Mouse (Mus musculus) hindbrain, embryonic 13.5 days (tissue): ENCODE results near the gene Cxcl12. TPM values are rescaled to one million over a fixed set of nuclear protein-coding genes. Genes with fewer than 3 reads are reported as not detected.
A peak's percentile ranks its signal among the peaks of the same experiment; 100 is the strongest.

Source experiments
- ATAC-seq: fragments of 200-750 bp; cut with Nextera tagmentation; 2 replicates; pipeline ENCODE4 v1.8.0; 2017; ENCODE audit warnings: moderate TSS enrichment; ENCODE audit not compliant: low FRiP score
- H3K27ac ChIP-seq: fragments of 300-500 bp; sonication (generic); 2 replicates; pipeline ENCODE4 v1.5.1; 2015; ENCODE audit warnings: inconsistent platforms, mild to moderate bottlenecking, moderate library complexity
- H3K27me3 ChIP-seq: fragments of 300-500 bp; sonication (generic); 2 replicates; pipeline ENCODE4 v1.6.1; 2015; ENCODE audit warnings: mild to moderate bottlenecking, inconsistent platforms
- H3K36me3 ChIP-seq: fragments of 300-500 bp; sonication (generic); 2 replicates; pipeline ENCODE4 v1.6.1; 2015; ENCODE audit warnings: mild to moderate bottlenecking, inconsistent platforms
- H3K4me1 ChIP-seq: fragments of 300-500 bp; sonication (generic); replicated peaks from 2 replicates; pipeline ENCODE4 v1.6.1; 2015; ENCODE audit warnings: inconsistent platforms
- H3K4me2 ChIP-seq: fragments of 300-500 bp; sonication (generic); 2 replicates; pipeline ENCODE4 v1.6.1; 2015; ENCODE audit warnings: inconsistent platforms, mild to moderate bottlenecking, moderate library complexity
- H3K4me3 ChIP-seq: fragments of 300-500 bp; sonication (generic); 2 replicates; pipeline ENCODE4 v1.5.1; 2015; ENCODE audit warnings: mild to moderate bottlenecking, inconsistent platforms
- H3K9ac ChIP-seq: fragments of 300-500 bp; sonication (generic); 2 replicates; pipeline ENCODE4 v1.6.1; 2015; ENCODE audit warnings: mild to moderate bottlenecking, inconsistent platforms
- H3K9me3 ChIP-seq: fragments of 300-500 bp; sonication (generic); 2 replicates; pipeline ENCODE4 v1.6.1; 2016; ENCODE audit warnings: inconsistent platforms
- WGBS: fragments of 180-500 bp; shearing (Covaris S2); methylation state at CpG from one replicate; pipeline ENCODE4 v1.1.7; 2015; 5-methylcytosine and 5-hydroxymethylcytosine counted together
- polyA plus RNA-seq: library from polyadenylated mRNA; unstranded; fragments of >200 nt; fragmentation: Nextera tagmentation; extraction: Ambion mirVana; gene quantifications from 2 replicates; pipeline ENCODE4 v1.2.1, GENCODE M21; 2015

The Cxcl12 gene
- 55.8 and 69.4 TPM in 2 replicates for polyA plus RNA-seq

DNA sequence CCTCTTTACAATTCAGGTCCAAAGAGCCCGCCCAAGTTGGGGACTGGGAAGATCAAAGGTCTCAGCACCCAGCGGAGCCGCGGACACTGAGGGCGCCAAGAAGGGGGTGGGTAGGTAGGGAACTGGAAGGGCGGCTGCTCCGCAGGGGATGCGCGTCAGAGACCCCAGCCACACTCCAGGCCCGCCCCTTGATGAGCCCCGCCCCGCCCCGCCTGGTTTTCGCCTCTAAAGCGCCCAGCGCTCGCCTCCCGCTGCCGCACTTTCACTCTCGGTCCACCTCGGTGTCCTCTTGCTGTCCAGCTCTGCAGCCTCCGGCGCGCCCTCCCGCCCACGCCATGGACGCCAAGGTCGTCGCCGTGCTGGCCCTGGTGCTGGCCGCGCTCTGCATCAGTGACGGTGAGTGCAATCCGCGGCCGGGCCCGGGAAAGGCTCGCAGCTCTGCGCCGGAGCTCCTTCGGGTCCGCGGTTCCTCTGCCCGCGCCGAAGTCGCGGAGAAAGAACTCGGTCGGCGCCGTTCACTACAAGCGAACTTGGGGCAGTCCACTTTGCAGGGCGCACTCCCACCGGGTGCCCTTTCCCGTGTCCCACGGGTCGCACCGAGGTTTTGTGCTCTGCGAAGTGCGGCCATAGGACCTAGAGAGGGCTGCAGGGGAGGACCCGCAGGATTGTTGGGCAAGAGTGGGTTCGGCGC is at the start of gene Cxcl12:
Cxcl12 (plus strand) TSS at position 215 of the 691 bp plus-strand sequence.
- H3K27me3 ChIP-seq: peaks cover 74% of the 10 kb centered on the region
- no peaks in the 10 kb centered on the region for H3K36me3 ChIP-seq
- H3K4me2 ChIP-seq: peak within 1 kb of the TSS; percentile 92
- peak within 1 kb of the TSS; percentile 57 for H3K4me3 ChIP-seq
- 0 out of 2 replicates have a peak, but pooled peaks have one; percentile 49 for ATAC-seq
- WGBS: under 1% methylated on average over 53 of the region's 64 CpGs
- H3K4me1 ChIP-seq: peaks cover 29% of the 10 kb centered on the region
- no peaks in the 10 kb centered on the region for H3K9me3 ChIP-seq
- no peak within 1 kb of the TSS for H3K27ac ChIP-seq
- H3K9ac ChIP-seq: peak within 1 kb of the TSS; percentile 71

DNA sequence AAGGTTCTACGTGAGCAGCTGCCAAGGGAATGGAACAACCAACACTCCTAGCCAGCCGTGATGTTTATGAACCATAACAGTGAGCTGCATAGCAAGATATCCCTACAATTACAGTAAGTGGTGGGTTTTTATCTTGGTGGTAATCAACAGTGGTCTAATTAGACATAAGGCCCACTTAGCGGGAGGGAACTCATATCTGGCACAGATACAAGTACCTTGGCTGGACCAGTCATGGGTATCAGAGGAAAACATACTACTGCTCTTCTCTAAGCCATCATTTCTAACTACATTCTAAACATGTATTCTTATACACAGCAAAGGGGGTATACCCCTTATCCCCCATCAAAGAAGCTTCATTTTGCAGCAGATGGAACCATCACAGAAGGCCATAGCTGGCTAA is 46.3 kb upstream of the Cxcl12 start:
- Histone ChIP-seq H3K4me2 (no peak overlapping the region), H3K27me3 (no peaks in the 10 kb centered on the region), H3K36me3 (no peaks in the 10 kb centered on the region), H3K4me3 (no peak overlapping the region), H3K27ac (no peak overlapping the region), H3K9ac (no peak overlapping the region), H3K4me1 (no peaks in the 10 kb centered on the region), H3K9me3 (no peaks in the 10 kb centered on the region)
- ATAC-seq: no peak
- 92% methylated on average over 3 of the region's 3 CpGs for WGBS

DNA sequence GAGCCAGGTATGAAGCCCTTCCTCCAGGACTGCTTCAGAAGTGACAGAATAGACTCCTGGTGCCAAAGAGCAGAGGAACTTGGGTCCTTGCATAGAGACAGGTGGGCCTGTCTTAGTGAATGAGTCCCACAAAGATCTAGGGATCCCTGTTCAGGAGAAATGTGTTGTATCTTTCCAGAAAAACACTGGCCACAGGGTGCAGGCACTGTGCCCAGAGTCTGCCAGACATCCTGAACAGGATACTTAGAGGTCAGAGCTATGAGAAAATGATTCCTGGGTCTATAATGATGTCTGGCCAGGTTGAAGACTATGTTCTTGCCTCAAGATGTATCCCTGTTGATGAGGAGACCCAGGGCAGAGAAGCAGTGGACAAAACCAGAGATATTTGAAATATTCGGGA is 42.0 kb upstream of the Cxcl12 start:
- no peaks in the 10 kb centered on the region for H3K27me3 ChIP-seq

DNA sequence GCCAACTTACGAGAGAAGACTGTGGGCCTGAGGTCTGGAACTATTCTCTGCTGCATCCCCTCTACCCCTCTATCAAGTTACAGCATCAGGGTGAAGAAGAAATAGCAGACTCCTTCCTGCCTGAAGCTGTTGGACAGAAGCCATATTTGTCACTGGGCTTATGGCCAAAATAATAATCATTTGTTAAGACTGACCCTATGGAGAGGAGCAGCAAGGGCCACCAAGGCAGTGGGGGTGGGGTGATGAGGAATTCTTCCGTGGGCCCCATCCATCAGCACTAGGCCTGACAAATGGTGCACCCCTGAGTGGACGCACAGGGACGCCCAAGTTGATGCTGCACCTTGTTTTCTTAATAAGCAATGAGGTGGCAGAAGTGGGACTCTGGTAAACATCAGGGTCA is 38.9 kb upstream of the Cxcl12 start:
- no peaks in the 10 kb centered on the region for H3K27me3 ChIP-seq
- H3K9ac ChIP-seq: no peak overlapping the region
- no peak overlapping the region for H3K27ac ChIP-seq
- no peak overlapping the region for H3K4me3 ChIP-seq
- no peak overlapping the region for H3K4me2 ChIP-seq
- peaks cover 19% of the 10 kb centered on the region for H3K4me1 ChIP-seq
- ATAC-seq: no peak
- no peaks in the 10 kb centered on the region for H3K36me3 ChIP-seq
- WGBS: 63% methylated on average over 4 of the region's 4 CpGs
- H3K9me3 ChIP-seq: no peaks in the 10 kb centered on the region

More for the DNA sequence above, 42.0 kb upstream of the Cxcl12 start:
- H3K4me1 ChIP-seq: peaks cover 17% of the 10 kb centered on the region
- ATAC-seq: no peak
- H3K4me2 ChIP-seq: no peak overlapping the region
- H3K9ac ChIP-seq: no peak overlapping the region
- H3K36me3 ChIP-seq: no peaks in the 10 kb centered on the region
- H3K27ac ChIP-seq: no peak overlapping the region
- no peak overlapping the region for H3K4me3 ChIP-seq
- H3K9me3 ChIP-seq: no peaks in the 10 kb centered on the region
- 96% methylated on average over 1 of the region's 1 CpGs for WGBS

DNA sequence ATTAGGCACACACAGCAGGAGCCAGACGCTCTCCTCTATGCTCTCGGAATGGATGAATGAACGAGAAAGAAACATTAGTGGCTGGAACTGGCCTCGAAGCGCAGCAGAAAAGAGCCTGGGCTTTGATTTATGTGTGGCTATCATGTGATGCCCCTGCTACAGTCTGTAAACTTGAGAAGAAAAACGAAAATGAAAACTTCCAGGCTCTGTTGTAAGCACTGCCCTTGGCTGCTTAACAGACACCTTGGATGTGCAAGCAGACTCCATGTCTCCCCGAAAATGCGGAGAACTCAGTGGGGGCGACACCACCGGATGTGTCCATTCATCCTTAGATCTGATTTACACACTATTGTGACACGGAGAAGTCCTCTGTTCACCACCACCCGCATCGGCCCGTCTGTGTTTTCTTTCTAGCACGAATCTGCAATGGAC is 37.6 kb upstream of the Cxcl12 start:
- Histone ChIP-seq H3K4me3 (peak overlapping the region; percentile 7; the same call in 1 of the 2 replicates), H3K4me2 (peak overlapping the region; percentile 40), H3K27ac (no peak overlapping the region), H3K9me3 (no peaks in the 10 kb centered on the region), H3K9ac (no peak overlapping the region), H3K27me3 (no peaks in the 10 kb centered on the region), H3K4me1 (peaks cover 19% of the 10 kb centered on the region), H3K36me3 (no peaks in the 10 kb centered on the region)
- WGBS: 24% methylated on average over 15 of the region's 15 CpGs
- ATAC-seq: no peak

DNA sequence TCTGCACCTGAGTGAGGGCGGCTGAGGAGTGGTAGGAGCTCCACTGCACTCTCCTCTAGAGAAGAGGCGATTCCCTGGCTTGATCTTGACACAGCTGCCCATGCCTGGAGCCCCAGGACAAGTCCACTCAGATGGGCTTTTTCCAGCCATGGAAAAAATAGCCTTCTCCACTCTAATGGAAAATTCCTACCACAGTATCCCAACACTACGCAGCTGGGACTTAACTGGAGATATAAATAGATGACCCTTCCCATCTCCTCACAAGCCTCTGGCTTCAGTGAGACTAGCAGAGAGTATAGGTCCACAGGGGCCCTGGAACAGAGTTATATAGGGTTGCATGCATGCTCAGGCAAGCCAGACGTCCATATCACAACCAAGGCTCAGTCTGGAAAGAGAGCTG is 33.8 kb upstream of the Cxcl12 start:
- Histone ChIP-seq H3K4me1 (peaks cover 16% of the 10 kb centered on the region), H3K9me3 (no peaks in the 10 kb centered on the region)

DNA sequence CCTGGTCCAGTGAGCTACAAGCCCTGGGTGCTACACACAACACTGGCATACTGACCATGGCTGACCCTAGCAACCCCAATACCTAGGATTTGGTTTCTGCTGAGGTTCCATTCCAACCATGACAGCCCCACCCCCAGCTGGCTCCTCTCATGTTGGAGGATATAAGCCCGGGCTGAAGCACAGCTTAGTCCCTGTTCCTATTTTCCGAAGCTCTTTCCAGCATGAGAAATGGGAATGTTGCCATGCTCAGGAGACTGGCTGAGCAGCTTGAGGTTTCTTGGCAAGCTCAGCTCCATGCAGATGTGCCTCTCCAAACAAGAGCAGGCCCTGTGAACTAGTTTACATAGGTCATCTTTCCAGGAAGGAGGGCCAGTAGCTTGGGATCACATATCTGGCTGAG is 30.6 kb upstream of the Cxcl12 start:
- ATAC-seq: no peak
- 82% methylated on average over 2 of the region's 2 CpGs for WGBS

More for the DNA sequence above, 33.8 kb upstream of the Cxcl12 start:
- no peak overlapping the region for H3K4me3 ChIP-seq
- no peaks in the 10 kb centered on the region for H3K36me3 ChIP-seq
- no peak overlapping the region for H3K9ac ChIP-seq
- no peaks in the 10 kb centered on the region for H3K27me3 ChIP-seq
- WGBS: 82% methylated on average over 4 of the region's 4 CpGs
- no peak overlapping the region for H3K27ac ChIP-seq
- no peak overlapping the region for H3K4me2 ChIP-seq
- no peak for ATAC-seq

DNA sequence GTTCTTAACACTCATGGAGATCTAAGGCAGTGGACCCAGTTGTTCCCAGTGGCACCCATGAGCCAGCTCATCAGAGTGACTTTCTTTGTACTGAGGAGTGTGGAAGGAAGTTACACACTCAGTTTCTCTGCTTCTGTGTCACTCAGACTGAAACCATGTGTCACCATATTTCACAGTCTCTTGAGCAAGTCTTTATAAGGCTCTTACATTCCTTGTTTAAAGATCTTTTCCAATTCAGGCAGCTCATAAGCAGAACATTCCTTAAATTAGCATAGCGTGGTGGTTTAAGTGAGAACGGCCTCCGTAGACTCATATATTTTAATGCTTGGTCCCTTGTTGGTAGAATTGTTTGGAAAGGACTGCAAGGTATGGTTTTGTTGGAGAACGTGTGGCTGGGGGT is 27.4 kb upstream of the Cxcl12 start:
- Histone ChIP-seq H3K27ac (no peak overlapping the region), H3K36me3 (no peaks in the 10 kb centered on the region), H3K27me3 (no peaks in the 10 kb centered on the region), H3K9me3 (no peaks in the 10 kb centered on the region), H3K9ac (no peak overlapping the region), H3K4me2 (no peak overlapping the region), H3K4me1 (no peaks in the 10 kb centered on the region), H3K4me3 (no peak overlapping the region)
- no peak for ATAC-seq
- 93% methylated on average over 4 of the region's 4 CpGs for WGBS

More for the DNA sequence above, 30.6 kb upstream of the Cxcl12 start:
- H3K27ac ChIP-seq: no peak overlapping the region
- H3K4me1 ChIP-seq: no peaks in the 10 kb centered on the region
- no peaks in the 10 kb centered on the region for H3K27me3 ChIP-seq
- H3K36me3 ChIP-seq: no peaks in the 10 kb centered on the region
- H3K4me3 ChIP-seq: no peak overlapping the region
- no peak overlapping the region for H3K9ac ChIP-seq
- no peak overlapping the region for H3K4me2 ChIP-seq
- H3K9me3 ChIP-seq: no peaks in the 10 kb centered on the region

DNA sequence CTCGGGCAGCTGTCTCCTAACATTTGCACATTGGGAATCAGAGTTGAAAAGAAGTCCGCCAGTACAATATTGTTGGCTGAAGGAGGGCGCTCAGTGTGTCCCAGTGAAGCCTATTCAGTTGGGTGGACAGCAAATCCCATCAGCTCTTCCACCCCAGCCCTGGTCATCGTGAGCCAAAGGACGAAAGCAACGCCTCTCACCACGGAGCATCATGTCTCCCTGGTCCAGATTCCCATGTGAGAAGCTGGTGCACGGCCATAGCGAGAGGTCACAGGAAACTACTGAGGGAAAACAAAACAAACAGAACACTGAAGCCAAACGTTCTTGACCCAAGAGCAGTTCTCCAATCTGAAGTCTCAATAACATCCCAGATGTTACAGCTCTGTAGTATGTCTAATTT is 21.4 kb upstream of the Cxcl12 start:
- Histone ChIP-seq H3K4me3 (no peak overlapping the region), H3K9ac (no peak overlapping the region), H3K4me1 (peaks cover 5% of the 10 kb centered on the region; the same call in 1 of the 2 replicates), H3K9me3 (no peaks in the 10 kb centered on the region), H3K27me3 (no peaks in the 10 kb centered on the region), H3K27ac (no peak overlapping the region), H3K4me2 (no peak overlapping the region), H3K36me3 (no peaks in the 10 kb centered on the region)
- 83% methylated on average over 10 of the region's 10 CpGs for WGBS
- no peak for ATAC-seq

DNA sequence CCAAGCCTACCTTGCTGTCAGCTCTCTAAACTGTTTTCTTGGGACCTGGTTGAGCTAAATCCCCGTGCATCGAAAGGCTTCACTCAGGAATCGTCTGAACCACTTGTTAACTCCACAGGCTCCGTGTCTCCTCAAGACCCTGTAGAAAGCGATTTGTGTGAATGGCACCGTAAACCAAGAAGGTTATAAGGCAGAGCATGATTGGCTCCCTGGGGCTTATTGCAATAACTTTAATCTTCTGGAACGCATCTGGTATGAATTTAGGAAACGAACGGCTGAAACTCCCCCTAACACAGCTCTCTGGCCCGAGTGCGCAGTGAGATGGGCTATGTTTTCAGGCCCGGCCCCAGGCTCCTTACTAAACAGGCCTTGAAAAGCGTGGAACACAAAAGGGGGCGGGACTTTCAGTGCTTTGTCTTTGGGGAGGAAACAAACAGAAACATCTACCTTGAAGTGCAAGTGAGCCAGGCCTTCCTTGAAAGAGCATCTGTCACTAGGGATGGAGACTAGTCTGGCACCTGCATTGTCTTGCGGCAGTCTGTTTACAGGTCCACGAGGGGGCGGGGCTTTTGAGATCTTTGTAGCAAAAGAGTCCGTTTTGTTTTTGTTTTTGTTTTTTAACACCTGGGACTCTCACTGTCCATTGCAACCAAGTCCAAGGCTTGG is 16.7 kb upstream of the Cxcl12 start:
- H3K9ac ChIP-seq: no peak overlapping the region
- H3K4me1 ChIP-seq: peaks cover 8% of the 10 kb centered on the region; the same call in 1 of the 2 replicates
- ATAC-seq: no peak
- H3K36me3 ChIP-seq: no peaks in the 10 kb centered on the region
- H3K9me3 ChIP-seq: no peaks in the 10 kb centered on the region
- no peak overlapping the region for H3K27ac ChIP-seq
- H3K27me3 ChIP-seq: no peaks in the 10 kb centered on the region
- no peak overlapping the region for H3K4me3 ChIP-seq
- no peak overlapping the region for H3K4me2 ChIP-seq
- WGBS: 13% methylated on average over 18 of the region's 18 CpGs

DNA sequence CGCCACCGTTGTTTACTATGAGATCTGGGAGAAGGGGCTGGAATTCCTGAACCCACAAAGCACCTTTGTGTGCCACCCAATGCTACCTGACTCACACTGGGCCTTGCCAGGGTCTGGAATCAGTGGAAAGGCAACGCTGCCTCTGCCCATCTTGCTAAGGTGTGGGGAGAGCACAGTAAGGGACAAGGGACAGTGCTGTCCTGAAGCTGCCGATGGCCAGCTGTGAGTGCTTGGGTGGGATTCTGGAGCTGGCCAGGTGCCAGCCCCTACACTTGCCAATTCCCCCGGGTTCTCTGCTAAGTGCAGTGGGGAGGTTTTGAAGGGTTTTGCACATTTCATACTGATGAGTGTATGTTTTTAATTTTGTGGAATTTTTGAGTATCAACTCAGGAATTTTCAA is 15.3 kb upstream of the Cxcl12 start:
- H3K4me2 ChIP-seq: no peak overlapping the region
- no peak overlapping the region for H3K9ac ChIP-seq
- H3K27me3 ChIP-seq: no peaks in the 10 kb centered on the region
- no peaks in the 10 kb centered on the region for H3K36me3 ChIP-seq
- no peaks in the 10 kb centered on the region for H3K9me3 ChIP-seq
- no peak for ATAC-seq
- H3K27ac ChIP-seq: no peak overlapping the region
- no peak overlapping the region for H3K4me3 ChIP-seq
- H3K4me1 ChIP-seq: peaks cover 8% of the 10 kb centered on the region; the same call in 1 of the 2 replicates
- WGBS: 68% methylated on average over 5 of the region's 5 CpGs

DNA sequence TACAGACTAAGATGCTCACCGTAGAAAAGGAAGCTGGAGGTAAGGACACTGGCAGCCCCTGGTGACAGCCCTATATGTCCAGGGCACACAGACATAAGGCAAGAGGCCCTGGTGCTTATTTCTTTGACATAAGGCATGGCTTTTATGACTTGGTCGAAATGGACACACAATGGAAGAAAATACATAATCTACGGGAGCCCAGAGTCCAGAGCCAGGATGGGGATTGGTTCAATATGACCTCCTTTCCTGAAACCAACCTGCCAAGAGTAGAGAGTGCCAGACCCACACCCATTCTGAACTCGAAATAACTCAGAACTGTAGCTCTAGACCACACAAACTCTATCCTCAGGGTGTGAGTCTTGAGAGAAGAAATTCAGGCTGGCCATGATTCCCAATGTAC is 11.5 kb upstream of the Cxcl12 start:
- Histone ChIP-seq H3K9me3 (no peaks in the 10 kb centered on the region), H3K27ac (no peak overlapping the region)
- 79% methylated on average over 4 of the region's 4 CpGs for WGBS

More for the DNA sequence above, 11.5 kb upstream of the Cxcl12 start:
- Histone ChIP-seq H3K27me3 (no peaks in the 10 kb centered on the region), H3K4me2 (no peak overlapping the region), H3K9ac (no peak overlapping the region), H3K4me1 (peaks cover 4% of the 10 kb centered on the region; the same call in 1 of the 2 replicates), H3K36me3 (no peaks in the 10 kb centered on the region), H3K4me3 (no peak overlapping the region)
- no peak for ATAC-seq
